16 mouse cellular contexts compared by ENCODE assay signal in the genomic region with DNA sequence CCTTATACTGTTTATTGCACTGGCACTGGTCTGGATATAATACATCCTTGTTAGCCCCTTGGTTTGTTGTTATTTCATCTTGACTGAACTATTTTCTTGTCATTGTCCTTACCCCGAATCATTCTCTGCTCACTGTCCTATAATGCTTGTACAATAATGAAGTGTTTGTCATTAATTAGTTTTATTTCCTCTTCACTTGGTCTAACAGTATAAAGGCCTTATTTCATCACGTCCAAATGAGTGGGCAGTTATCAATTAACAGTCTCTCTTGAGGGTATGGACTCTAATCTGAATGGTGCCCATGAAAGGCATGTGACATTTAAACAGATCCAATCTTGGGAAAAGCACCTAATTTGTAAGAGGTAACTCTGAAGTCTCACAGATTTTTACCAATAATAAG.
DNase-seq lines count a peak whose midpoint lies in the region; ATAC-seq lines count a peak whose summit lies in the region.
"Had no signal": no experiment of that assay in that cellular context is flagged by ENCODE, and none has a peak within 500 bp of the region (broad histone marks: within the 10 kb centered on the region; RNA-seq: fewer than 3 reads in every experiment).

No protein-coding gene starts in this region.

- 0 out of 2 replicates have a peak, but pooled peaks have one; percentile 51 for ATAC-seq in forebrain, embryonic 12.5 days (ENCODE audit: low FRiP score)
- ATAC-seq in forebrain, embryonic 14.5 days, result no peak
- peak; percentile 49; the same call in 1 of the 2 replicates for ATAC-seq in lung, embryonic 15.5 days (ENCODE audit: borderline replicate concordance, extremely low read depth, low FRiP score, low TSS enrichment)
- 0 out of 2 replicates have a peak, but pooled peaks have one; percentile 17 for ATAC-seq in midbrain, embryonic 15.5 days (replicated peaks)
- ATAC-seq in erythroid progenitor cell, adult 5-6 weeks (replicated peaks; ENCODE audit: low FRiP score, poor library complexity, severe bottlenecking), result no peak
- ATAC-seq: activated CD4-positive, CD25-positive, alpha-beta regulatory T cell, adult 4 months; Patski had no signal

- no peaks in the 10 kb centered on the region for H3K36me3 ChIP-seq in forebrain, embryonic 12.5 days (replicated peaks)
- H3K36me3 ChIP-seq in forebrain, embryonic 14.5 days (ENCODE audit: control insufficient read depth, insufficient read depth, low read length), result no peaks in the 10 kb centered on the region
- H3K36me3 ChIP-seq in lung, embryonic 15.5 days, result no peaks in the 10 kb centered on the region
- no peaks in the 10 kb centered on the region for H3K36me3 ChIP-seq in midbrain, embryonic 15.5 days (replicated peaks)
- no peaks in the 10 kb centered on the region for H3K36me3 ChIP-seq in midbrain, embryonic 10.5 days
- H3K36me3 ChIP-seq: embryonic facial prominence, embryonic 12.5 days; heart, embryonic 12.5 days; hindbrain, embryonic 10.5 days; hindbrain, embryonic 15.5 days had no signal

- H3K4me3 ChIP-seq in forebrain, embryonic 12.5 days (replicated peaks), result no peak overlapping the region
- H3K4me3 ChIP-seq in forebrain, embryonic 14.5 days (ENCODE audit: low read depth, low read length), result no peak overlapping the region
- H3K4me3 ChIP-seq in lung, embryonic 15.5 days, result no peak overlapping the region
- H3K4me3 ChIP-seq in midbrain, embryonic 15.5 days, result no peak overlapping the region
- H3K4me3 ChIP-seq in midbrain, embryonic 10.5 days, result no peak overlapping the region
- H3K4me3 ChIP-seq: embryonic facial prominence, embryonic 12.5 days; gastrocnemius, adult 2 months; heart, embryonic 12.5 days; hindbrain, embryonic 10.5 days; hindbrain, embryonic 15.5 days had no signal

- no peaks in the 10 kb centered on the region; the same call in 1 of the 2 replicates for H3K4me1 ChIP-seq in forebrain, embryonic 12.5 days
- no peaks in the 10 kb centered on the region for H3K4me1 ChIP-seq in forebrain, embryonic 14.5 days (ENCODE audit: control insufficient read depth, insufficient read depth, low read length)
- 0 out of 2 replicates have a peak, but pooled peaks cover 3% of the 10 kb centered on the region for H3K4me1 ChIP-seq in lung, embryonic 15.5 days
- no peaks in the 10 kb centered on the region for H3K4me1 ChIP-seq in midbrain, embryonic 15.5 days
- H3K4me1 ChIP-seq in midbrain, embryonic 10.5 days, result peaks cover 6% of the 10 kb centered on the region; the same call in 1 of the 2 replicates
- H3K4me1 ChIP-seq: embryonic facial prominence, embryonic 12.5 days; heart, embryonic 12.5 days; hindbrain, embryonic 15.5 days had no signal

- 28% methylated on average over 2 of the region's 2 CpGs for WGBS in forebrain, embryonic 12.5 days
- WGBS in forebrain, embryonic 14.5 days, result 17% methylated on average over 2 of the region's 2 CpGs
- 34% methylated on average over 2 of the region's 2 CpGs for WGBS in lung, embryonic 15.5 days
- 58% methylated on average over 2 of the region's 2 CpGs for WGBS in midbrain, embryonic 15.5 days
- WGBS in midbrain, embryonic 10.5 days, result 85% methylated on average over 2 of the region's 2 CpGs

- no peaks in the 10 kb centered on the region for H3K27me3 ChIP-seq in forebrain, embryonic 12.5 days
- H3K27me3 ChIP-seq in forebrain, embryonic 14.5 days (replicated peaks; ENCODE audit: control insufficient read depth, insufficient read depth, low read length), result no peaks in the 10 kb centered on the region
- H3K27me3 ChIP-seq in lung, embryonic 15.5 days, result no peaks in the 10 kb centered on the region
- H3K27me3 ChIP-seq in midbrain, embryonic 15.5 days (replicated peaks), result no peaks in the 10 kb centered on the region
- H3K27me3 ChIP-seq in midbrain, embryonic 10.5 days (ENCODE audit: low read depth, poor library complexity, severe bottlenecking), result peaks cover 27% of the 10 kb centered on the region; the same call in 1 of the 2 replicates
- H3K27me3 ChIP-seq: embryonic facial prominence, embryonic 12.5 days; heart, embryonic 12.5 days; hindbrain, embryonic 15.5 days had no signal

- no peak for DNase-seq in forebrain, embryonic 14.5 days (ENCODE audit: low spot score)
- DNase-seq in lung, postnatal 10 days, result no peak
- DNase-seq in midbrain, embryonic 10.5 days (ENCODE audit: low spot score), result no peak
- DNase-seq: cerebellum, adult 11-12 months; gastrocnemius, adult 2 months; gastrocnemius, postnatal 25 days had no signal

- H3K4me2 ChIP-seq in forebrain, embryonic 12.5 days, result no peak overlapping the region
- no peak overlapping the region for H3K4me2 ChIP-seq in forebrain, embryonic 14.5 days (ENCODE audit: low read length)
- H3K4me2 ChIP-seq in lung, embryonic 15.5 days, result no peak overlapping the region
- no peak overlapping the region for H3K4me2 ChIP-seq in midbrain, embryonic 15.5 days
- H3K4me2 ChIP-seq: embryonic facial prominence, embryonic 12.5 days; heart, embryonic 12.5 days; hindbrain, embryonic 15.5 days had no signal

- H3K9ac ChIP-seq in forebrain, embryonic 12.5 days, result no peak overlapping the region
- no peak overlapping the region for H3K9ac ChIP-seq in forebrain, embryonic 14.5 days (ENCODE audit: low read length)
- H3K9ac ChIP-seq in lung, embryonic 15.5 days, result no peak overlapping the region
- no peak overlapping the region for H3K9ac ChIP-seq in midbrain, embryonic 15.5 days
- H3K9ac ChIP-seq: embryonic facial prominence, embryonic 12.5 days; heart, embryonic 12.5 days; hindbrain, embryonic 15.5 days had no signal

- H3K27ac ChIP-seq in forebrain, embryonic 12.5 days, result no peak overlapping the region
- no peak overlapping the region for H3K27ac ChIP-seq in forebrain, embryonic 14.5 days (ENCODE audit: low read depth, low read length)
- H3K27ac ChIP-seq in lung, embryonic 15.5 days, result no peak overlapping the region
- no peak overlapping the region for H3K27ac ChIP-seq in midbrain, embryonic 15.5 days
- H3K27ac ChIP-seq in midbrain, embryonic 10.5 days (replicated peaks), result no peak overlapping the region
- H3K27ac ChIP-seq: embryonic facial prominence, embryonic 12.5 days; gastrocnemius, adult 2 months; hindbrain, embryonic 10.5 days; hindbrain, embryonic 15.5 days had no signal

- no peaks in the 10 kb centered on the region for H3K9me3 ChIP-seq in forebrain, embryonic 12.5 days
- H3K9me3 ChIP-seq in forebrain, embryonic 14.5 days (replicated peaks; ENCODE audit: control insufficient read depth, low read length), result no peaks in the 10 kb centered on the region
- no peaks in the 10 kb centered on the region for H3K9me3 ChIP-seq in lung, embryonic 15.5 days
- no peaks in the 10 kb centered on the region for H3K9me3 ChIP-seq in midbrain, embryonic 15.5 days
- no peaks in the 10 kb centered on the region for H3K9me3 ChIP-seq in midbrain, embryonic 10.5 days (replicated peaks)
- H3K9me3 ChIP-seq: embryonic facial prominence, embryonic 12.5 days; heart, embryonic 12.5 days; hindbrain, embryonic 10.5 days; hindbrain, embryonic 15.5 days had no signal

Comparison
In these comparisons a context has a peak if more than half of its experiments do, and no peak if none do; other contexts are left out.
1. ATAC-seq: peak in forebrain, embryonic 12.5 days (single experiment), lung, embryonic 15.5 days (single experiment) and midbrain, embryonic 15.5 days (single experiment); none in forebrain, embryonic 14.5 days (single experiment) and erythroid progenitor cell, adult 5-6 weeks (single experiment).